Mouse (Mus musculus) ES-E14 (cell line): ENCODE results near the gene 9530077C05Rik. TPM values are rescaled to one million over a fixed set of nuclear protein-coding genes. Genes with fewer than 3 reads are reported as not detected.

ENCODE experiments used
- DNase-seq: peaks from one replicate; pipeline ENCODE4 v3.0.0-alpha.2; 2013; ENCODE audit warnings: low read depth, low spot score
- H3K27ac ChIP-seq: 2 replicates; pipeline ENCODE4 v1.5.1; 2012; ENCODE audit warnings: low read depth, mild to moderate bottlenecking, low read length, moderate library complexity, mixed read lengths; ENCODE audit not compliant: poor library complexity, insufficient read depth, severe bottlenecking
- H3K36me3 ChIP-seq: 2 replicates; pipeline ENCODE4 v1.6.1; 2012; ENCODE audit warnings: mild to moderate bottlenecking, low read length, moderate library complexity, mixed read lengths; ENCODE audit not compliant: control insufficient read depth, poor library complexity, insufficient read depth, severe bottlenecking
- H3K4me1 ChIP-seq, 2 experiments: fragments of 150-350 bp in 1 of 2; sonication (generic) in 1 of 2; 2 replicates each; pipeline ENCODE4 v1.6.1; 2012; ENCODE audit warnings: low read length in 2 of 2, mild to moderate bottlenecking in 1 of 2, mixed read lengths in 1 of 2; ENCODE audit not compliant: control insufficient read depth in 2 of 2, insufficient read depth in 2 of 2, poor library complexity in 1 of 2
- H3K4me3 ChIP-seq, 2 experiments: fragments of 150-350 bp in 1 of 2; sonication (generic) in 1 of 2; 2 replicates each; pipeline ENCODE4 v1.5.1; 2012; ENCODE audit warnings: low read length in 2 of 2, low read depth in 1 of 2, mild to moderate bottlenecking in 1 of 2, mixed read lengths in 1 of 2; ENCODE audit not compliant: insufficient read depth in 1 of 2, poor library complexity in 1 of 2, severe bottlenecking in 1 of 2
- H3K9ac ChIP-seq: 2 replicates; pipeline ENCODE4 v1.6.1; 2012; ENCODE audit warnings: low read depth, mild to moderate bottlenecking, low read length, mixed read lengths; ENCODE audit not compliant: poor library complexity, insufficient read depth, severe bottlenecking
- H3K9me3 ChIP-seq: fragments of 150-350 bp; sonication (generic); 2 replicates; pipeline ENCODE4 v1.6.1; 2012; ENCODE audit warnings: low read depth, mild to moderate bottlenecking, low read length; ENCODE audit not compliant: control insufficient read depth, insufficient read depth
- CHD2 ChIP-seq: IDR thresholded peaks from 2 replicates; pipeline ENCODE4 v1.6.1; 2014; ENCODE audit warnings: mild to moderate bottlenecking, low read depth, low read length, inconsistent platforms
- HCFC1 ChIP-seq: IDR thresholded peaks from 2 replicates; pipeline ENCODE4 v1.6.1; 2012; ENCODE audit warnings: low read length, inconsistent platforms, borderline replicate concordance; ENCODE audit not compliant: insufficient read depth
- MAFK ChIP-seq: IDR thresholded peaks from 2 replicates; pipeline ENCODE4 v1.6.1; 2014; ENCODE audit warnings: mild to moderate bottlenecking, low read depth, low read length, inconsistent platforms; ENCODE audit not compliant: insufficient read depth
- ZC3H11A ChIP-seq: IDR thresholded peaks from 2 replicates; pipeline ENCODE4 v1.6.1; 2012; ENCODE audit warnings: low read depth, mild to moderate bottlenecking, inconsistent platforms, low read length, borderline replicate concordance
- ZNF384 ChIP-seq: IDR thresholded peaks from 2 replicates; pipeline ENCODE4 v1.6.1; 2012; ENCODE audit warnings: low read depth, low read length, inconsistent platforms
- in situ Hi-C, 2 experiments: fragments of 600-800 bp; cut with MboI; formaldehyde crosslinking; loops; one replicate each; pipeline ENCODE4 v1.15.1; 2025; ENCODE audit warnings: low sequenced_read_pairs in 2 of 2, inconsistent platforms in 1 of 2; ENCODE audit not compliant: unreplicated experiment in 2 of 2
- total RNA-seq: library from RNA; depleted of rRNA; stranded (reverse); fragments of 300-350 nt; gene quantifications from 2 replicates; pipeline ENCODE4 v1.2.3, GENCODE M21; 2012

The 9530077C05Rik gene
- total RNA-seq, 1 experiment = 2.2 TPM

GRCm38 (mm10) chr9:22422559-22422958 is 11.2 kb downstream of the 9530077C05Rik start:
- Histone ChIP-seq H3K9ac (no peak overlapping the region), H3K4me3 (no peak overlapping the region), H3K9me3 (no peaks in the 10 kb centered on the region), H3K27ac (no peak overlapping the region), H3K36me3 (no peaks in the 10 kb centered on the region), H3K4me1 (peaks cover 0 to 2% of the 10 kb centered on the region in 2 experiments; a peak in 1 of 4 replicates)
- TF ChIP-seq HCFC1 (no peak), MAFK (no peak), ZNF384 (no peak)
- in situ Hi-C loops = no loop called here
- no peak for DNase-seq

DNA sequence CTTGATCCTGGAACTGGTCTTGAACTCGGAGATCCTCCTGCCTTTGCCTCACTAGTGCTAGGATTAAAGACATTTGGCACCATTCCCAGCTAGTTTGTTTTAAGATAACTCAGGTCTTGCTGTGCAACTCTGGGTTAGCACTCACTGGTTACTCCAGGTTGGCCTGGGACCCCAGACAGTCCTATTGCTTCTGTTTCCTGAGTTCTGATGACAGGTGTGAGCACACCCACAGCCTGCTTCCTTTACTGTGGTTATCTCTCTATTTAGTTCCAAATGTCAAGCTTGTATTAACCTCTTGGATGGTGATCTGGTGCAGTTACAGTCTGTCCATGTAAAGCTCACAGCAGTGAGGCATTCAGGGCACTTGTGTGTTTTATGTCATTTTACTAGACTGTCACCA is 12.2 kb downstream of the 9530077C05Rik start:
- no peaks in the 10 kb centered on the region for H3K36me3 ChIP-seq
- in situ Hi-C loops = no loop called here
- no peak for DNase-seq
- no peaks in the 10 kb centered on the region for H3K9me3 ChIP-seq
- TF ChIP-seq MAFK (no peak), ZC3H11A (no peak), HCFC1 (no peak), CHD2 (no peak), ZNF384 (no peak)
- H3K4me3 ChIP-seq = no peak overlapping the region
- no peak overlapping the region for H3K27ac ChIP-seq
- no peak overlapping the region for H3K9ac ChIP-seq
- H3K4me1 ChIP-seq = peaks cover 0 to 2% of the 10 kb centered on the region in 2 experiments; a peak in 1 of 4 replicates

GRCm38 (mm10) chr9:22424196-22424595 is 12.9 kb downstream of the 9530077C05Rik start:
- TF ChIP-seq CHD2 (no peak), MAFK (no peak)
- H3K4me3 ChIP-seq = no peak overlapping the region
- peaks cover 0 to 2% of the 10 kb centered on the region in 2 experiments; a peak in 1 of 4 replicates for H3K4me1 ChIP-seq
- no peak for DNase-seq
- H3K27ac ChIP-seq = no peak overlapping the region
- H3K9me3 ChIP-seq = no peaks in the 10 kb centered on the region
- in situ Hi-C loops = no loop called here
- no peak overlapping the region for H3K9ac ChIP-seq
- H3K36me3 ChIP-seq = no peaks in the 10 kb centered on the region

DNA sequence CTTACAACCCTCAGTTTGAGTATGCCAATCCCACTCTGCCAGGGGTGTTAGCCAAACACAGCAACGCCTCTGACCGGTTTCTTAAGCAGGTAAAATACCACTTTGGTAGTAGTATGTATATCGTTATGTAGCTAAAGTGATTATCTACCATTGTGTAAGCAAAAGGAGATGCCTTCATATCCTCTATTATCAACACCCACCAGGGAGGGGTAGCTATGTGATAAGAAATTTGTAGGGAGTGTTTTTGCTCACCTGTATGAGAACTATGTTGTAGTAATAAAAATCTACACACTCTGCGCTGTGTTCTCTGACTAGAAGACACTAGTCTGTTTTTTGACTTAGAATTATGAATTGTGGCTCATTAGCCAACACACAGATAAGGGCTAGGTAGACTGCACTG is 13.4 kb downstream of the 9530077C05Rik start:
- TF ChIP-seq MAFK (no peak), HCFC1 (no peak), CHD2 (no peak), ZNF384 (no peak), ZC3H11A (no peak)
- in situ Hi-C loops = no loop called here
- Histone ChIP-seq H3K9ac (no peak overlapping the region), H3K27ac (no peak overlapping the region), H3K4me3 (no peak overlapping the region), H3K9me3 (no peaks in the 10 kb centered on the region), H3K4me1 (peaks cover 0 to 2% of the 10 kb centered on the region in 2 experiments; a peak in 1 of 4 replicates), H3K36me3 (no peaks in the 10 kb centered on the region)
- DNase-seq = no peak

GRCm38 (mm10) chr9:22428028-22428665 is 16.8 kb downstream of the 9530077C05Rik start:
- H3K4me3 ChIP-seq = no peak overlapping the region
- H3K36me3 ChIP-seq = no peaks in the 10 kb centered on the region
- no peak overlapping the region for H3K9ac ChIP-seq
- DNase-seq = no peak
- in situ Hi-C loops = no loop called here
- no peak for TF ChIP-seq ZC3H11A
- TF ChIP-seq ZNF384 = no peak
- TF ChIP-seq HCFC1 = no peak
- no peak for TF ChIP-seq MAFK
- TF ChIP-seq CHD2 = no peak
- H3K27ac ChIP-seq = no peak overlapping the region
- no peaks in the 10 kb centered on the region; a peak in 1 of 4 replicates for H3K4me1 ChIP-seq
- H3K9me3 ChIP-seq = no peaks in the 10 kb centered on the region
